Mouse (Mus musculus): ENCODE results near the gene Gm12830. TPM values are rescaled to one million over a fixed set of nuclear protein-coding genes. Genes with fewer than 3 reads are reported as not detected.

Gm12830 gene
- polyA plus RNA-seq, 1 experiment: not detected

GRCm38 (mm10) chr4:114842376-114842960 lies 20.9 kb downstream of the Gm12830 start:
- no peaks in the 10 kb centered on the region for H3K36me3 ChIP-seq (ENCODE audit: control insufficient read depth, insufficient read depth)
- peaks cover 16% of the 10 kb centered on the region for H3K27me3 ChIP-seq (ENCODE audit: control insufficient read depth, insufficient read depth, insufficient read length)
- no peak overlapping the region for H3K4me3 ChIP-seq
- no peaks in the 10 kb centered on the region for H3K79me2 ChIP-seq (ENCODE audit: control insufficient read depth, insufficient read depth)
- TF ChIP-seq POLR2A (IDR thresholded peaks at IDR 0.05; ENCODE audit: insufficient read length, low read depth) (no peak), USF1 (IDR thresholded peaks at IDR 0.05; ENCODE audit: low read depth) (no peak), CEBPB (IDR thresholded peaks at IDR 0.05; ENCODE audit: insufficient read depth, poor library complexity, severe bottlenecking) (no peak), TCF3 (IDR thresholded peaks at IDR 0.05; ENCODE audit: insufficient read length, low read depth) (no peak), E2F4 (IDR thresholded peaks at IDR 0.05; ENCODE audit: insufficient read depth) (no peak), REST (IDR thresholded peaks at IDR 0.05; ENCODE audit: insufficient read depth, insufficient read length) (no peak)
- H3K4me2 ChIP-seq (ENCODE audit: low read depth): no peak overlapping the region
- H3ac ChIP-seq (ENCODE audit: control insufficient read depth, insufficient read length): no peak overlapping the region

- H3K79me2 ChIP-seq (ENCODE audit: control insufficient read depth, insufficient read depth): no peaks in the 10 kb centered on the region
- H3K4me2 ChIP-seq (ENCODE audit: low read depth): no peak overlapping the region
- no peak for TF ChIP-seq CEBPB (IDR thresholded peaks at IDR 0.05; ENCODE audit: insufficient read depth, poor library complexity, severe bottlenecking)
- no peak for TF ChIP-seq SRF (IDR thresholded peaks at IDR 0.05; ENCODE audit: control insufficient read depth, insufficient read length, low read depth)
- no peak for TF ChIP-seq POLR2A (IDR thresholded peaks at IDR 0.05; ENCODE audit: insufficient read length, low read depth)
- no peak for TF ChIP-seq MYOG (IDR thresholded peaks at IDR 0.05; ENCODE audit: control insufficient read depth in 1 of 3, insufficient read depth in 1 of 3, insufficient read length in 2 of 3, low read depth in 2 of 3)
- no peak for TF ChIP-seq REST (IDR thresholded peaks at IDR 0.05; ENCODE audit: insufficient read depth, insufficient read length)
- TF ChIP-seq POLR2AphosphoS2 (IDR thresholded peaks at IDR 0.05; ENCODE audit: insufficient read length, low read depth): no peak
- no peak for TF ChIP-seq USF1 (IDR thresholded peaks at IDR 0.05; ENCODE audit: low read depth)
- TF ChIP-seq TCF12 (IDR thresholded peaks at IDR 0.05; ENCODE audit: insufficient read depth, poor library complexity, severe bottlenecking): no peak
- TF ChIP-seq E2F4 (IDR thresholded peaks at IDR 0.05; ENCODE audit: insufficient read depth): no peak
- TF ChIP-seq TCF3 (IDR thresholded peaks at IDR 0.05; ENCODE audit: insufficient read length, low read depth): no peak
These were observed 21.7 kb downstream of the Gm12830 start for GRCm38 (mm10) chr4:114843097-114843721.

GRCm38 (mm10) chr4:114844600-114844999 lies 23.1 kb downstream of the Gm12830 start:
- TF ChIP-seq TCF12 (IDR thresholded peaks at IDR 0.05; ENCODE audit: insufficient read depth, poor library complexity, severe bottlenecking) (no peak), POLR2A (IDR thresholded peaks at IDR 0.05; ENCODE audit: insufficient read length, low read depth) (no peak), E2F4 (IDR thresholded peaks at IDR 0.05; ENCODE audit: insufficient read depth) (no peak), MAX (IDR thresholded peaks at IDR 0.05; ENCODE audit: low read depth) (no peak), POLR2AphosphoS2 (IDR thresholded peaks at IDR 0.05; ENCODE audit: insufficient read length, low read depth) (no peak), REST (IDR thresholded peaks at IDR 0.05; ENCODE audit: insufficient read depth, insufficient read length) (no peak), MYOD1 (IDR thresholded peaks at IDR 0.05; ENCODE audit: control insufficient read depth in 1 of 3, insufficient read length in 2 of 3, low read depth in 2 of 3) (no peak), SRF (IDR thresholded peaks at IDR 0.05; ENCODE audit: control insufficient read depth, insufficient read length, low read depth) (no peak), TCF3 (IDR thresholded peaks at IDR 0.05; ENCODE audit: insufficient read length, low read depth) (no peak), USF1 (IDR thresholded peaks at IDR 0.05; ENCODE audit: low read depth) (no peak), MYOG (IDR thresholded peaks at IDR 0.05; ENCODE audit: control insufficient read depth in 1 of 3, insufficient read depth in 1 of 3, insufficient read length in 2 of 3, low read depth in 2 of 3) (no peak), CEBPB (IDR thresholded peaks at IDR 0.05; ENCODE audit: insufficient read depth, poor library complexity, severe bottlenecking) (no peak)
- peaks cover 16% of the 10 kb centered on the region for H3K27me3 ChIP-seq (ENCODE audit: control insufficient read depth, insufficient read depth, insufficient read length)

More at GRCm38 (mm10) chr4:114843097-114843721, 21.7 kb downstream of the Gm12830 start:
- H3K4me3 ChIP-seq: no peak overlapping the region
- H3ac ChIP-seq (ENCODE audit: control insufficient read depth, insufficient read length): no peak overlapping the region
- H3K36me3 ChIP-seq (ENCODE audit: control insufficient read depth, insufficient read depth): no peaks in the 10 kb centered on the region
- H3K27me3 ChIP-seq (ENCODE audit: control insufficient read depth, insufficient read depth, insufficient read length): peaks cover 16% of the 10 kb centered on the region

GRCm38 (mm10) chr4:114845622-114846021 lies 24.1 kb downstream of the Gm12830 start:
- Histone ChIP-seq H3K4me2 (ENCODE audit: low read depth) (no peak overlapping the region), H3K4me3 (no peak overlapping the region), H3K79me2 (ENCODE audit: control insufficient read depth, insufficient read depth) (no peaks in the 10 kb centered on the region), H3ac (ENCODE audit: control insufficient read depth, insufficient read length) (no peak overlapping the region), H3K36me3 (ENCODE audit: control insufficient read depth, insufficient read depth) (no peaks in the 10 kb centered on the region), H3K27me3 (ENCODE audit: control insufficient read depth, insufficient read depth, insufficient read length) (peaks cover 16% of the 10 kb centered on the region)
- no peak for TF ChIP-seq MAX (IDR thresholded peaks at IDR 0.05; ENCODE audit: low read depth)

More at GRCm38 (mm10) chr4:114844600-114844999, 23.1 kb downstream of the Gm12830 start:
- H3K4me3 ChIP-seq: no peak overlapping the region
- H3ac ChIP-seq (ENCODE audit: control insufficient read depth, insufficient read length): no peak overlapping the region
- H3K4me2 ChIP-seq (ENCODE audit: low read depth): no peak overlapping the region
- no peaks in the 10 kb centered on the region for H3K36me3 ChIP-seq (ENCODE audit: control insufficient read depth, insufficient read depth)
- H3K79me2 ChIP-seq (ENCODE audit: control insufficient read depth, insufficient read depth): no peaks in the 10 kb centered on the region

- no peaks in the 10 kb centered on the region for H3K36me3 ChIP-seq (ENCODE audit: control insufficient read depth, insufficient read depth)
- no peak for TF ChIP-seq MYOD1 (IDR thresholded peaks at IDR 0.05; ENCODE audit: control insufficient read depth in 1 of 3, insufficient read length in 2 of 3, low read depth in 2 of 3)
- TF ChIP-seq USF1 (IDR thresholded peaks at IDR 0.05; ENCODE audit: low read depth): no peak
- no peak for TF ChIP-seq TCF3 (IDR thresholded peaks at IDR 0.05; ENCODE audit: insufficient read length, low read depth)
- no peak for TF ChIP-seq MYOG (IDR thresholded peaks at IDR 0.05; ENCODE audit: control insufficient read depth in 1 of 3, insufficient read depth in 1 of 3, insufficient read length in 2 of 3, low read depth in 2 of 3)
- TF ChIP-seq E2F4 (IDR thresholded peaks at IDR 0.05; ENCODE audit: insufficient read depth): no peak
- TF ChIP-seq MAX (IDR thresholded peaks at IDR 0.05; ENCODE audit: low read depth): no peak
- no peak for TF ChIP-seq SRF (IDR thresholded peaks at IDR 0.05; ENCODE audit: control insufficient read depth, insufficient read length, low read depth)
- TF ChIP-seq TCF12 (IDR thresholded peaks at IDR 0.05; ENCODE audit: insufficient read depth, poor library complexity, severe bottlenecking): no peak
- no peak for TF ChIP-seq POLR2A (IDR thresholded peaks at IDR 0.05; ENCODE audit: insufficient read length, low read depth)
- TF ChIP-seq REST (IDR thresholded peaks at IDR 0.05; ENCODE audit: insufficient read depth, insufficient read length): no peak
- TF ChIP-seq POLR2AphosphoS2 (IDR thresholded peaks at IDR 0.05; ENCODE audit: insufficient read length, low read depth): no peak
- no peak for TF ChIP-seq CEBPB (IDR thresholded peaks at IDR 0.05; ENCODE audit: insufficient read depth, poor library complexity, severe bottlenecking)
- H3K4me2 ChIP-seq (ENCODE audit: low read depth): no peak overlapping the region
- H3K4me3 ChIP-seq: no peak overlapping the region
- H3K79me2 ChIP-seq (ENCODE audit: control insufficient read depth, insufficient read depth): no peaks in the 10 kb centered on the region
- H3ac ChIP-seq (ENCODE audit: control insufficient read depth, insufficient read length): no peak overlapping the region
- peaks cover 16% of the 10 kb centered on the region for H3K27me3 ChIP-seq (ENCODE audit: control insufficient read depth, insufficient read depth, insufficient read length)
These were observed 25.2 kb downstream of the Gm12830 start for GRCm38 (mm10) chr4:114846723-114847122.

Data from myocyte (in vitro differentiated cells).